Mouse (Mus musculus) limb, embryonic 14.5 days (tissue): ENCODE results near the gene Olfr847. TPM values are rescaled to one million over a fixed set of nuclear protein-coding genes. Genes with fewer than 3 reads are reported as not detected.

Source experiments
- ATAC-seq: fragments of 200-750 bp; cut with Nextera tagmentation; 2 replicates; pipeline ENCODE4 v1.8.0; 2017; ENCODE audit warnings: low read depth, moderate number of reproducible peaks, moderate TSS enrichment; ENCODE audit not compliant: low FRiP score
- DNase-seq: peaks from one replicate; pipeline ENCODE4 v3.0.0-alpha.2; 2015; ENCODE audit warnings: low spot score
- H3K27ac ChIP-seq: fragments of 300-500 bp; sonication (generic); replicated peaks from 2 replicates; pipeline ENCODE4 v1.5.1; 2014; ENCODE audit warnings: low read depth, mild to moderate bottlenecking, low read length, moderate library complexity, mixed read lengths
- H3K27me3 ChIP-seq: fragments of 300-500 bp; sonication (generic); 2 replicates; pipeline ENCODE4 v1.6.1; 2014; ENCODE audit warnings: low read length, mixed read lengths; ENCODE audit not compliant: control insufficient read depth, insufficient read depth
- H3K36me3 ChIP-seq: fragments of 300-500 bp; sonication (generic); 2 replicates; pipeline ENCODE4 v1.6.1; 2014; ENCODE audit warnings: mild to moderate bottlenecking, low read length, moderate library complexity, mixed read lengths; ENCODE audit not compliant: control insufficient read depth, insufficient read depth
- H3K4me1 ChIP-seq: fragments of 300-500 bp; sonication (generic); 2 replicates; pipeline ENCODE4 v1.6.1; 2014; ENCODE audit warnings: antibody characterized with exemption, low read length, mixed read lengths; ENCODE audit not compliant: control insufficient read depth, insufficient read depth
- H3K4me2 ChIP-seq: fragments of 300-500 bp; sonication (generic); replicated peaks from 2 replicates; pipeline ENCODE4 v1.6.1; 2014; ENCODE audit warnings: low read depth, mild to moderate bottlenecking, low read length, moderate library complexity; ENCODE audit not compliant: severe bottlenecking
- H3K4me3 ChIP-seq: fragments of 300-500 bp; sonication (generic); replicated peaks from 2 replicates; pipeline ENCODE4 v1.5.1; 2014; ENCODE audit warnings: low read length
- H3K9ac ChIP-seq: fragments of 300-500 bp; sonication (generic); 2 replicates; pipeline ENCODE4 v1.6.1; 2014; ENCODE audit warnings: mild to moderate bottlenecking, low read depth, low read length, moderate library complexity; ENCODE audit not compliant: severe bottlenecking
- H3K9me3 ChIP-seq: fragments of 300-500 bp; sonication (generic); 2 replicates; pipeline ENCODE4 v1.6.1; 2016; ENCODE audit warnings: low read length; ENCODE audit not compliant: control insufficient read depth
- POLR2A ChIP-seq: fragments of 200-500 bp; IDR thresholded peaks from 2 replicates; pipeline ENCODE4 v1.8.0; 2012; ENCODE audit warnings: inconsistent platforms, mild to moderate bottlenecking, moderate library complexity, borderline replicate concordance; ENCODE audit not compliant: insufficient read depth, insufficient read length; ENCODE audit errors: extremely low read depth
- WGBS: fragments of 180-500 bp; shearing (Covaris S2); extraction: QIAGEN DNeasy Blood & Tissue Kit; methylation state at CpG from one replicate; pipeline ENCODE4 v1.1.7; 2014; 5-methylcytosine and 5-hydroxymethylcytosine counted together
- polyA plus RNA-seq, 2 experiments: library from polyadenylated mRNA; depleted of rRNA in 1 of 2; stranded (reverse) in 1 of 2; unstranded in 1 of 2; fragments of >200 nt; fragmentation: Nextera tagmentation in 1 of 2; extraction: Ambion mirVana in 1 of 2; gene quantifications; 2 replicates each; pipeline versions ENCODE4 v1.2.1 to v1.2.3; 2012 to 2014

Olfr847 gene
- polyA plus RNA-seq (2012; rRNA removed) (not detected in 2 replicates), polyA plus RNA-seq (2014; fragmentation: Nextera tagmentation; extraction: Ambion mirVana) (not detected in 2 replicates)

GRCm38 (mm10) chr9:19378569-19378968, at the start of gene Olfr847:
Gene Olfr847, minus strand, starts transcription at chr9:19378669.
- Histone ChIP-seq H3K27me3 (no peaks in the 10 kb centered on the region), H3K36me3 (no peaks in the 10 kb centered on the region), H3K4me1 (no peaks in the 10 kb centered on the region), H3K27ac (no peak within 1 kb of the TSS), H3K4me2 (no peak within 1 kb of the TSS), H3K9me3 (no peaks in the 10 kb centered on the region), H3K4me3 (no peak within 1 kb of the TSS), H3K9ac (no peak within 1 kb of the TSS)
- DNase-seq (no peak), ATAC-seq (no peak)
- TF ChIP-seq POLR2A = no peak
- 56% methylated on average over 1 of the region's 1 CpGs for WGBS

DNA sequence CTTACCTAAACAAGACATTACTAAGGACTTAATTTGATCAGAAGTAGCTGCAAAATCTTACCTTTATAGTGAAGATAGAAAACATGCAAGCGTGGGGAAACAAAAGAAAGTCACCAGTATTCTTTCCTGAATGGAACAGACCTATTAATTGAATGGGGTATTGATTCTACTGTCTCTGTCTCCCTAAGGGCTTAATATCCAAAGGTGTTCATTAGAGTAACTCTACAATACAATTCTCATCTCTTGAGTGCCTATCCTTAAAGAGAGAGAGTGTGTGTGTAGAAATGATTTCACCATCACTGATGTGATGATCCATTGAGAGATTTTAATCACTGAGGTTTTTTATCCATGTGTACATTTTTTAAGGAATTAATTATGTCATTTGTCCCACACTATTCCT, 14.6 kb downstream of the Olfr847 start, which contains the start of gene Olfr846:
TSS of gene Olfr846 (minus strand) at position 101 of the 400 bp plus-strand sequence.
- Histone ChIP-seq H3K9ac (no peak within 1 kb of the TSS), H3K4me2 (no peak within 1 kb of the TSS), H3K27me3 (no peaks in the 10 kb centered on the region), H3K36me3 (no peaks in the 10 kb centered on the region), H3K27ac (no peak within 1 kb of the TSS), H3K9me3 (no peaks in the 10 kb centered on the region), H3K4me3 (no peak within 1 kb of the TSS), H3K4me1 (no peaks in the 10 kb centered on the region)
- no peak for ATAC-seq
- TF ChIP-seq POLR2A = no peak
- no peak for DNase-seq
- WGBS = 47% methylated on average over 1 of the region's 1 CpGs

GRCm38 (mm10) chr9:19336157-19336556, 42.3 kb downstream of the Olfr847 start, which contains the start of gene Olfr845:
Gene Olfr845, plus strand, starts transcription at chr9:19336457.
- no peak within 1 kb of the TSS for H3K4me2 ChIP-seq
- 0 out of 2 replicates have a peak, but pooled peaks cover 5% of the 10 kb centered on the region for H3K9me3 ChIP-seq
- TF ChIP-seq POLR2A = no peak
- WGBS = 62% methylated on average over 1 of the region's 1 CpGs
- H3K36me3 ChIP-seq = no peaks in the 10 kb centered on the region
- no peak for ATAC-seq
- H3K4me1 ChIP-seq = no peaks in the 10 kb centered on the region
- no peak within 1 kb of the TSS for H3K9ac ChIP-seq
- H3K27ac ChIP-seq = no peak within 1 kb of the TSS
- H3K4me3 ChIP-seq = no peak within 1 kb of the TSS
- no peaks in the 10 kb centered on the region for H3K27me3 ChIP-seq
- no peak for DNase-seq

Other genes with a start within 250 kb of the Olfr847 start
- gene Olfr837, start 242.4 kb downstream of the Olfr847 start, polyA plus RNA-seq (2012; rRNA removed) = not detected in 2 replicates
- gene Olfr837, start 242.4 kb downstream of the Olfr847 start, polyA plus RNA-seq (2014; fragmentation: Nextera tagmentation; extraction: Ambion mirVana) = not detected in 2 replicates
- not detected in 2 replicates for gene Olfr839-ps1, start 201.4 kb downstream of the Olfr847 start, polyA plus RNA-seq (2012; rRNA removed)
- gene Olfr839-ps1, start 201.4 kb downstream of the Olfr847 start, polyA plus RNA-seq (2014; fragmentation: Nextera tagmentation; extraction: Ambion mirVana) = not detected in 2 replicates
- gene Olfr843, start 126.7 kb downstream of the Olfr847 start, polyA plus RNA-seq (2012; rRNA removed) = not detected in 2 replicates
- not detected in 2 replicates for gene Olfr843, start 126.7 kb downstream of the Olfr847 start, polyA plus RNA-seq (2014; fragmentation: Nextera tagmentation; extraction: Ambion mirVana)
- not detected in 2 replicates for gene Olfr844, start 62.3 kb downstream of the Olfr847 start, polyA plus RNA-seq (2012; rRNA removed)
- not detected in 2 replicates for gene Olfr844, start 62.3 kb downstream of the Olfr847 start, polyA plus RNA-seq (2014; fragmentation: Nextera tagmentation; extraction: Ambion mirVana)
- gene Olfr845, start 42.2 kb downstream of the Olfr847 start, polyA plus RNA-seq (2012; rRNA removed) = not detected in 2 replicates
- not detected in 2 replicates for gene Olfr845, start 42.2 kb downstream of the Olfr847 start, polyA plus RNA-seq (2014; fragmentation: Nextera tagmentation; extraction: Ambion mirVana)
- gene Olfr846, start 14.7 kb downstream of the Olfr847 start, polyA plus RNA-seq (2012; rRNA removed) = not detected in 2 replicates
- not detected in 2 replicates for gene Olfr846, start 14.7 kb downstream of the Olfr847 start, polyA plus RNA-seq (2014; fragmentation: Nextera tagmentation; extraction: Ambion mirVana)
- gene Olfr849, start 61.6 kb upstream of the Olfr847 start, polyA plus RNA-seq (2012; rRNA removed) = not detected in 2 replicates
- gene Olfr849, start 61.6 kb upstream of the Olfr847 start, polyA plus RNA-seq (2014; fragmentation: Nextera tagmentation; extraction: Ambion mirVana) = not detected in 2 replicates
- gene Olfr850, start 99.6 kb upstream of the Olfr847 start, polyA plus RNA-seq (2012; rRNA removed) = not detected in 2 replicates
- gene Olfr850, start 99.6 kb upstream of the Olfr847 start, polyA plus RNA-seq (2014; fragmentation: Nextera tagmentation; extraction: Ambion mirVana) = not detected in 2 replicates
- not detected in 2 replicates for gene Olfr851, start 114.6 kb upstream of the Olfr847 start, polyA plus RNA-seq (2012; rRNA removed)
- not detected in 2 replicates for gene Olfr851, start 114.6 kb upstream of the Olfr847 start, polyA plus RNA-seq (2014; fragmentation: Nextera tagmentation; extraction: Ambion mirVana)
- not detected in 2 replicates for gene Olfr853, start 162.4 kb upstream of the Olfr847 start, polyA plus RNA-seq (2012; rRNA removed)
- gene Olfr853, start 162.4 kb upstream of the Olfr847 start, polyA plus RNA-seq (2014; fragmentation: Nextera tagmentation; extraction: Ambion mirVana) = not detected in 2 replicates
- gene Olfr854, start 188.7 kb upstream of the Olfr847 start, polyA plus RNA-seq (2012; rRNA removed) = not detected in 2 replicates
- not detected in 2 replicates for gene Olfr854, start 188.7 kb upstream of the Olfr847 start, polyA plus RNA-seq (2014; fragmentation: Nextera tagmentation; extraction: Ambion mirVana)
- gene Olfr855, start 203.9 kb upstream of the Olfr847 start, polyA plus RNA-seq (2012; rRNA removed) = not detected in 2 replicates
- not detected in 2 replicates for gene Olfr855, start 203.9 kb upstream of the Olfr847 start, polyA plus RNA-seq (2014; fragmentation: Nextera tagmentation; extraction: Ambion mirVana)
- 17.0 and 19.7 TPM in 2 replicates for gene Zfp317, start 243.4 kb upstream of the Olfr847 start, polyA plus RNA-seq (2012; rRNA removed)
- gene Zfp317, start 243.4 kb upstream of the Olfr847 start, polyA plus RNA-seq (2014; fragmentation: Nextera tagmentation; extraction: Ambion mirVana) = 21.5 and 25.6 TPM in 2 replicates